Mouse (Mus musculus) MEL-GATA-1-ER (cell line): ENCODE measurements at regions not wholly inside any gene's neighbourhood (a gene's known extent, or its start where the extent isn't known, plus 50 kb on each side); places are given as distances from the start of the nearest gene placed in this dataset.
A peak's percentile ranks its signal among the peaks of the same experiment; 100 is the strongest.

Source experiments
- DNase-seq: peaks from one replicate; pipeline ENCODE4 v3.0.0-alpha.2; 2012; ENCODE audit warnings: low read depth; ENCODE audit errors: extremely low read depth

DNA sequence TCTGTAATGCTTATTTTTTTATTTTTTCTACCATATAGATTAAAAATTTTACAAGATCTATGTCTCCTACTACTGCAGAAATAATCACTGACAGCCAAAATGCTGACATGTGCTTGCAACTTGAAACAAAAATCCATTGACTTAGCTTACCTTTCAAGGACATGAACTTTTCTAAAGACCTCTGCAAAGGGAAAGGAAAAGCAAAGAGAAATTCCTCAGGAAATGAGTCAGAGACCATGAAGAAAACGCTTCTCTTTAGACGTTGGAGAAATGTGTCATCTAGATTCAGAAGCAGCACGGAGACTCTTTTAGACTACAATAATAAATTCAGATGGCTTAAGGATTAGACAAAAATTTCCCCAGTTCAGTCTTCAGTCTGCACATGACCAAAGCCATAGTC lies 2188.6 kb upstream of the Tenm3 start:
- DNase-seq, result no peak

- no peak for DNase-seq
Measured at GRCm38 (mm10) chr8:51010508-51010907, 2166.8 kb upstream of the Tenm3 start.

- peak; percentile 16 for DNase-seq
Measured at GRCm38 (mm10) chr8:50967386-50967785, 2123.6 kb upstream of the Tenm3 start.

GRCm38 (mm10) chr8:50917540-50917939 lies 2073.8 kb upstream of the Tenm3 start:
- no peak for DNase-seq

DNA sequence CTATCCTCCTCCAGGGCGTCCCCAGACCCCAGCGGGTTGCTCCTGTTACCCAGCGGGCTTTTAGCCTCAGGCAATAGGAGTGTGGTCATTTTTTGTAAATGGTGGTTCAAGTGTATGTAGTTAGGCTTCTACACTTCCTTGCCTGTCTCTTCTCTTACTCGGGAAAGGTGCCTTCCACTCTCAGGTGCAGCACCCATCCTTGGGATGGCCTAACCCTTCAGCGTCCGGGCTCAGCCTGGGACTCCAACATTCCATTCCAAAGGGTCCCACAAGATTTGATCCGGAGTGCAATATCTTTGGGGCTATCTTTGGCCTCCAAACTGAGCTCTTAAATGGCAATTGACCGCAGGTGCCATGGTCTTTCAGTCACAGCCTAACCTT lies 2073.0 kb upstream of the Tenm3 start:
- no peak for DNase-seq

DNA sequence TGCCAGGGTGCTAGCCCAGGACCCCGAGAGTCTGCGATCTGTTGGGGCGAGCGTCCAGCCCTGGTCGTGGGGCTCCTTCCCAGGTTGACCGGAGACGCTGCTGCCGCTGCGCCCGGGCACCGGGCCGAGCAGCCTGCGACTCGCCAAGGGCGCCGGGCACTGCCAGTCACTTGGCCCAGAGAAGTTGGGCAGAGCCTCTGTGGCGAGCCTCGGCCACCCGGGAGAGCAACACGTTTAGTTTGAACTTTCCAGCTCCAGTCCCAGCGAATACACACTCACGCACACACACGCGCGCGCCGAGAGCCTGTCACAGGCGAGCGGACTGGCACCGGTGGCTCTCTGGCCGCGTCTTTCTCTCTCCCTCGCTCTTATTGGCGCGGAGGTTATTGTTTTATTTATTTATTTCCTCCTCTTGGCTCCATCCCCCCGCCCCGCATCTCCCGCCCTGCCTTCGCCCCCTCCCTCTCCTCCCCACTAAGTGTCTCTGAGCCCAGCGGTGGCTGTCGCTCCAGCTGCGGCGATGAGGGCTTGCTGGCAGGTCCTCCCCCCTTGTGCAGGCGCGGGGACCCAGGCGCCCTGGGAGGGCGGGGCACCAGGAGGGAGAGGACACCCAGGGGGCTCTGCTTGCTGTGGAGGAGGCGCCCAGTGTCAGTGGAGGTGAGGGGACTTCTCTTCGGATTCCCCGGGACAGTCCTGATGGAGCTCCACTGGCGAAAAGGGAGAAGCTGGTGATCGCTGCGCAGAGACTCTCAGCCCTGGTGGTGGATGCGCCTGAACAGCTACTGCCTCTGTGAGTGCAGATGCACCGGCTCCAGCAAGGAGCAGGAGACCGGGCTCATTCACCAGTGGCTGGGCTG lies 2072.4 kb upstream of the Tenm3 start:
- DNase-seq, result no peak

GRCm38 (mm10) chr8:50915259-50915875 lies 2071.6 kb upstream of the Tenm3 start:
- DNase-seq, result no peak

DNA sequence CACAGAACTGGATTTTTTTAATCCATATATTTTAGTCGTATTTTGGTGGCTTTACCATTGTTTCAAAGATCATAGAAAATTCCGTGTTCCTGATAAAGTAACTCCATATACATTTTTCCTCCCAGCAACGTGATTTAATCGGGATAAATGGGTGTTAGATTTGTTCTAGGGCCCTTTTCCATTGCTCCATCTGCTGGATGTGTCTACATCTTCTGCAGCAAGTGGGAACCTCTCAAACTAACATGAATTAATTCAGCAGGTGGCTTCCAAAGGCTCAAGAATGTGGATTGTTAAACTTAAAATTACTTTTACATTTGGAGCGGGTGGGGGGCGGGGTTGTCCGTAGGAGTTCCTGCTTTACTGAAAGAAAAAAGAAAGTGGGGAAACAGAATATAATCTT lies 2070.9 kb upstream of the Tenm3 start:
- no peak for DNase-seq

- no peak for DNase-seq
Measured at GRCm38 (mm10) chr8:50878198-50878597, 2034.4 kb upstream of the Tenm3 start.
